Mouse (Mus musculus): ENCODE measurements around the gene Cabp1. TPM values are rescaled to one million over a fixed set of nuclear protein-coding genes. Genes with fewer than 3 reads are reported as not detected.
A peak's percentile ranks its signal among the peaks of the same experiment; 100 is the strongest.

The Cabp1 gene
- polyA plus RNA-seq (2014; fragmentation: Nextera tagmentation; extraction: Ambion mirVana), result 2.4 and 2.6 TPM in 2 replicates

- Histone ChIP-seq H3K9ac (peak within 1 kb of the TSS; percentile 52), H3K27me3 (ENCODE audit: insufficient read depth, low read length) (peaks cover 53% of the 10 kb centered on the region), H3K27ac (ENCODE audit: low read depth) (no peak within 1 kb of the TSS), H3K36me3 (ENCODE audit: insufficient read depth) (no peaks in the 10 kb centered on the region), H3K4me1 (ENCODE audit: insufficient read depth) (no peaks in the 10 kb centered on the region), H3K4me2 (peak within 1 kb of the TSS; percentile 100), H3K4me3 (ENCODE audit: low read depth, low read length) (peak within 1 kb of the TSS; percentile 60), H3K9me3 (ENCODE audit: low read depth, low read length) (no peaks in the 10 kb centered on the region)
- ATAC-seq (ENCODE audit: insufficient read depth) (peak; percentile 78), DNase-seq (peak; percentile 82)
- TF ChIP-seq CTCF (IDR thresholded peaks at IDR 0.05; ENCODE audit: low read depth), result peak; percentile 46
- WGBS, result under 1% methylated on average over 106 of the region's 116 CpGs
Observed at GRCm38 (mm10) chr5:115193669-115194625, at the start of gene Cabp1. Gene Cabp1, minus strand, starts transcription at chr5:115194381.

DNA sequence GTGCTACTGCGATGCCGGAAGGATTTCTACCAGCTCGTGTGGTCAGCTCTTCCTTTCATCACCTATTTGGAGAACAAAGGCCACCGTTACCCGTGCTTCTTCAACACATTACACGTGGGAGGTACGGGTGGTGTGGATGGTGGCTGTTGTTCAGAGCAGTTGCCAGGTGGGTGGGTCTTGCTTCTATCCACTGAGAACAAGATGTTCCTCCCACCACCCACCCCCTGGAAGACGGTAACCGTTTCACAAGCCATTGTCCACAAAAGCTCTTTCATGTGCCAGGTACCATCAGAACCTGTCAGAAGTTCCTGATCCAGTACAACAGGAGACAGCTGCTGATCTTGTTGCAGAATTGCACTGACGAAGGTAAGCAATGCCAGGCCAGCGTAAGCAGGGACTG, 46.0 kb upstream of the Cabp1 start:
- Histone ChIP-seq H3K9ac (no peak overlapping the region), H3K4me2 (no peak overlapping the region), H3K4me3 (ENCODE audit: low read depth, low read length) (no peak overlapping the region), H3K27me3 (ENCODE audit: insufficient read depth, low read length) (peaks cover 1% of the 10 kb centered on the region; the same call in 1 of the 2 replicates), H3K4me1 (ENCODE audit: insufficient read depth) (0 out of 2 replicates have a peak, but pooled peaks cover 4% of the 10 kb centered on the region), H3K9me3 (ENCODE audit: low read depth, low read length) (no peaks in the 10 kb centered on the region), H3K27ac (ENCODE audit: low read depth) (no peak overlapping the region), H3K36me3 (ENCODE audit: insufficient read depth) (peaks cover 58% of the 10 kb centered on the region)
- ATAC-seq (ENCODE audit: insufficient read depth) (no peak), DNase-seq (no peak)
- 81% methylated on average over 11 of the region's 11 CpGs for WGBS
- no peak for TF ChIP-seq CTCF (IDR thresholded peaks at IDR 0.05; ENCODE audit: low read depth)

DNA sequence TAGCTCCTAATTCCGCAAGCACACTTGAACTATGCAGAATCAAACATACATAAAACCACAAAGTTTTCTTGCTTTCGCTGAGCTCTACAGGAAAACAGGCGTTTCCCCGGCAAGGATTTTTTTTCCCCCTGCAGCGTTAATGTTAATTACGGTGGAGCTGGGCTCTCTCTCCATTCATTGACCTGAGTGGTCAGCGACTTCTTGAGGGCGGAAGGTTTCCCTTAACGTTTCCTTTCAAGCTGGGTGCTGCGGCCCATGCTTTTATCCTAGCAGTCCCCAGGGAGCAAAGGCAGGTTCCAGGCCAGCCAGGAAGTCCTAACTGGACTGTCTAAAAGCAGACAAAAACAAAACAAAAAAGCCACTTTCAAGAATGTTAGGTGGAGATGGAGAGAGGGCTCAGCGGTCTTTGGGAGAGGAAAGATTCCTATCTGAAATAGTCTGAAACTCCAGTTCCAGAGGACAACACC, 44.6 kb upstream of the Cabp1 start:
- 5% methylated on average over 11 of the region's 11 CpGs for WGBS

GRCm38 (mm10) chr5:115237803-115238728, 43.9 kb upstream of the Cabp1 start:
- ATAC-seq (ENCODE audit: insufficient read depth), result peak; percentile 79
- peak overlapping the region; percentile 84 for H3K4me3 ChIP-seq (ENCODE audit: low read depth, low read length)
- DNase-seq, result peak; percentile 97
- H3K27ac ChIP-seq (ENCODE audit: low read depth), result peak overlapping the region; percentile 1; the same call in 1 of the 2 replicates
- H3K4me2 ChIP-seq, result peak overlapping the region; percentile 94
- no peak for TF ChIP-seq CTCF (IDR thresholded peaks at IDR 0.05; ENCODE audit: low read depth)
- WGBS, result under 1% methylated on average over 88 of the region's 88 CpGs
- H3K9ac ChIP-seq, result peak overlapping the region; percentile 79
- H3K4me1 ChIP-seq (ENCODE audit: insufficient read depth), result 0 out of 2 replicates have a peak, but pooled peaks cover 4% of the 10 kb centered on the region
- H3K9me3 ChIP-seq (ENCODE audit: low read depth, low read length), result no peaks in the 10 kb centered on the region
- H3K36me3 ChIP-seq (ENCODE audit: insufficient read depth), result peaks cover 37% of the 10 kb centered on the region
- peaks cover 13% of the 10 kb centered on the region for H3K27me3 ChIP-seq (ENCODE audit: insufficient read depth, low read length)

More for the DNA sequence above, 44.6 kb upstream of the Cabp1 start:
- Histone ChIP-seq H3K9me3 (ENCODE audit: low read depth, low read length) (no peaks in the 10 kb centered on the region), H3K36me3 (ENCODE audit: insufficient read depth) (peaks cover 44% of the 10 kb centered on the region), H3K27ac (ENCODE audit: low read depth) (no peak overlapping the region), H3K4me2 (peak overlapping the region; percentile 94), H3K4me3 (ENCODE audit: low read depth, low read length) (peak overlapping the region; percentile 84), H3K9ac (peak overlapping the region; percentile 79), H3K4me1 (ENCODE audit: insufficient read depth) (0 out of 2 replicates have a peak, but pooled peaks cover 4% of the 10 kb centered on the region), H3K27me3 (ENCODE audit: insufficient read depth, low read length) (peaks cover 11% of the 10 kb centered on the region)
- DNase-seq (peak; percentile 27), ATAC-seq (ENCODE audit: insufficient read depth) (no peak)
- TF ChIP-seq CTCF (IDR thresholded peaks at IDR 0.05; ENCODE audit: low read depth), result no peak

DNA sequence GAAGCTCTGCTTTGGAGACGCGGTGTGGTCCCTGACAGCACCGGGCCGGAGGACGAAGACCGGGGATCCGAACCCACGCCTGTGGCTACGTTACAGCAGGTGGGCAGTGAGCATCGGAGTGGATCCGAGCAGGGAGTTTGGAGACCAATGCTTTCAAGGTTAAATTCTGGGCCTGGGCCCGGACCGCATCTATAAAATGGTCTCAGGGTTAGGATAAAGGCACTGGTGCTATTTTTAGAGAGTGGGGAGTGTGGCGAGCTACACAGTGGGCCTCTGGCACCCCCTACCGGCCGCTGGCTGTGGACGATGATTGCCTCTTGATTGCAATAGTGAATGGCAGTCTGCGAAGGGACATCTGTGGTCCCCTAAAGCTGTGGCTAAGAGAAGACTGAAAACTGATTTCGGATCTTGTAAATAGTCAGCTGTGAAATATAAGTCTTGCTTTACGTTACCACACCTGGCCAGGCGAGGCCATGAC, 41.6 kb upstream of the Cabp1 start, which contains the start of gene Pop5:
TSS of gene Pop5 (plus strand) at position 51 of the 478 bp plus-strand sequence.
- peak; percentile 57 for ATAC-seq (ENCODE audit: insufficient read depth)
- Histone ChIP-seq H3K4me1 (ENCODE audit: insufficient read depth) (0 out of 2 replicates have a peak, but pooled peaks cover 4% of the 10 kb centered on the region), H3K9ac (peak within 1 kb of the TSS; percentile 62), H3K36me3 (ENCODE audit: insufficient read depth) (peaks cover 14% of the 10 kb centered on the region), H3K27ac (ENCODE audit: low read depth) (no peak within 1 kb of the TSS), H3K4me3 (ENCODE audit: low read depth, low read length) (peak within 1 kb of the TSS; percentile 58), H3K27me3 (ENCODE audit: insufficient read depth, low read length) (peaks cover 13% of the 10 kb centered on the region), H3K9me3 (ENCODE audit: low read depth, low read length) (no peaks in the 10 kb centered on the region), H3K4me2 (peak within 1 kb of the TSS; percentile 95)
- peak; percentile 97 for DNase-seq
- 2% methylated on average over 21 of the region's 21 CpGs for WGBS
- TF ChIP-seq CTCF (IDR thresholded peaks at IDR 0.05; ENCODE audit: low read depth), result peak; percentile 94

DNA sequence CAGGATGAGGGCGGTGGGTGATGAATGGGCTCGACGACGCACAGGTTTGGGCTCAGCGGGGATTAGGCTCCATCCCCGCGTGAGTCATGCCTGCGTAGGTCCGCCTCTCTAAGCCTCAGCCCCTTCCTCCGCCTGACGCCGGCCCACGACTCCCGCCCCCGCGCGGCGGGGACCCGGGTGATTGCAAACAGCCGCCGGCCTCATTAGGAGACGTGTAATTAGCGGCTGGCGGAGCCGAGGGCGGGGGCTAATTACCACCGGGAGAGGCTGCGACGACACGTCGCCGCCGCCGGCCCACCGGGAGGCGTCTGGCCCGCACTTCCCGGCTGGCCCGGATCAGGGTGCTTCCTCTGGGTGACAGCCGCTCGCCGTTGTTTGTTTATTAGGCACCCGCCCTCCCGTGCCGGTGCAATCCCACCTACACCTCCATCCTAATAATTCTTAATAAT, 41.2 kb upstream of the Cabp1 start:
- H3K4me3 ChIP-seq (ENCODE audit: low read depth, low read length), result peak overlapping the region; percentile 58
- no peaks in the 10 kb centered on the region for H3K9me3 ChIP-seq (ENCODE audit: low read depth, low read length)
- ATAC-seq (ENCODE audit: insufficient read depth) (peak; percentile 43; the same call in 1 of the 2 replicates), DNase-seq (peak; percentile 64)
- under 1% methylated on average over 45 of the region's 45 CpGs for WGBS
- H3K27ac ChIP-seq (ENCODE audit: low read depth), result no peak overlapping the region
- peaks cover 9% of the 10 kb centered on the region for H3K36me3 ChIP-seq (ENCODE audit: insufficient read depth)
- TF ChIP-seq CTCF (IDR thresholded peaks at IDR 0.05; ENCODE audit: low read depth), result no peak
- H3K9ac ChIP-seq, result peak overlapping the region; percentile 62
- H3K4me2 ChIP-seq, result peak overlapping the region; percentile 95
- H3K4me1 ChIP-seq (ENCODE audit: insufficient read depth), result 0 out of 2 replicates have a peak, but pooled peaks cover 4% of the 10 kb centered on the region
- H3K27me3 ChIP-seq (ENCODE audit: insufficient read depth, low read length), result peaks cover 13% of the 10 kb centered on the region
